Mouse (Mus musculus): ENCODE results near the gene Angptl2. TPM values are rescaled to one million over a fixed set of nuclear protein-coding genes. Genes with fewer than 3 reads are reported as not detected.

The Angptl2 gene
- total and polyA plus RNA-seq, 2 experiments from 2014 or later: 11.5 to 22.0 TPM

GRCm38 (mm10) chr2:33176516-33176915, 39.4 kb upstream of the Angptl2 start:
- TF ChIP-seq CTCF (IDR thresholded peaks at IDR 0.05; ENCODE audit: low read depth): no peak
- no peak for DNase-seq (ENCODE audit: low spot score)
- WGBS: 47% methylated on average over 7 of the region's 7 CpGs
- Histone ChIP-seq H3K36me3 (ENCODE audit: insufficient read depth, low read length) (peaks cover 12% of the 10 kb centered on the region; the same call in 1 of the 2 replicates), H3K4me1 (ENCODE audit: insufficient read depth, low read length) (peaks cover 27% of the 10 kb centered on the region), H3K27me3 (ENCODE audit: insufficient read depth, low read length) (no peaks in the 10 kb centered on the region), H3K9me3 (ENCODE audit: low read length) (no peaks in the 10 kb centered on the region), H3K27ac (no peak overlapping the region), H3K4me3 (ENCODE audit: low read length) (no peak overlapping the region), H3K9ac (replicated peaks; ENCODE audit: low read length) (no peak overlapping the region), H3K4me2 (ENCODE audit: low read depth, low read length) (no peak overlapping the region)
- ATAC-seq: no peak

GRCm38 (mm10) chr2:33176921-33177320, 38.9 kb upstream of the Angptl2 start:
- H3K27me3 ChIP-seq (ENCODE audit: insufficient read depth, low read length): no peaks in the 10 kb centered on the region
- TF ChIP-seq CTCF (IDR thresholded peaks at IDR 0.05; ENCODE audit: low read depth): no peak
- no peak overlapping the region for H3K4me2 ChIP-seq (ENCODE audit: low read depth, low read length)
- H3K4me3 ChIP-seq (ENCODE audit: low read length): no peak overlapping the region
- H3K9me3 ChIP-seq (ENCODE audit: low read length): no peaks in the 10 kb centered on the region
- DNase-seq (ENCODE audit: low spot score) (no peak), ATAC-seq (no peak)
- H3K27ac ChIP-seq: no peak overlapping the region
- H3K9ac ChIP-seq (replicated peaks; ENCODE audit: low read length): no peak overlapping the region
- WGBS: 57% methylated on average over 2 of the region's 2 CpGs
- H3K4me1 ChIP-seq (ENCODE audit: insufficient read depth, low read length): peaks cover 27% of the 10 kb centered on the region
- H3K36me3 ChIP-seq (ENCODE audit: insufficient read depth, low read length): peaks cover 11% of the 10 kb centered on the region; the same call in 1 of the 2 replicates

- WGBS: 84% methylated on average over 12 of the region's 12 CpGs
- Histone ChIP-seq H3K27me3 (ENCODE audit: insufficient read depth, low read length) (no peaks in the 10 kb centered on the region), H3K4me3 (ENCODE audit: low read length) (no peak overlapping the region), H3K4me1 (ENCODE audit: insufficient read depth, low read length) (peaks cover 27% of the 10 kb centered on the region), H3K9ac (replicated peaks; ENCODE audit: low read length) (no peak overlapping the region), H3K4me2 (ENCODE audit: low read depth, low read length) (no peak overlapping the region), H3K36me3 (ENCODE audit: insufficient read depth, low read length) (peaks cover 4% of the 10 kb centered on the region; the same call in 1 of the 2 replicates), H3K9me3 (ENCODE audit: low read length) (no peaks in the 10 kb centered on the region), H3K27ac (peak overlapping the region; percentile 56; the same call in 1 of the 2 replicates)
- no peak for TF ChIP-seq CTCF (IDR thresholded peaks at IDR 0.05; ENCODE audit: low read depth)
- ATAC-seq (no peak), DNase-seq (ENCODE audit: low spot score) (no peak)
Measured at GRCm38 (mm10) chr2:33177443-33178242, 38.2 kb upstream of the Angptl2 start.

- Histone ChIP-seq H3K4me3 (ENCODE audit: low read length) (no peak overlapping the region), H3K27me3 (ENCODE audit: insufficient read depth, low read length) (no peaks in the 10 kb centered on the region), H3K4me1 (ENCODE audit: insufficient read depth, low read length) (peaks cover 27% of the 10 kb centered on the region), H3K27ac (peak overlapping the region; percentile 56; the same call in 1 of the 2 replicates), H3K9ac (replicated peaks; ENCODE audit: low read length) (no peak overlapping the region), H3K36me3 (ENCODE audit: insufficient read depth, low read length) (no peaks in the 10 kb centered on the region), H3K9me3 (ENCODE audit: low read length) (no peaks in the 10 kb centered on the region), H3K4me2 (ENCODE audit: low read depth, low read length) (no peak overlapping the region)
- WGBS: 42% methylated on average over 11 of the region's 11 CpGs
- DNase-seq (ENCODE audit: low spot score) (peak; percentile 71), ATAC-seq (peak; percentile 89)
- TF ChIP-seq CTCF (IDR thresholded peaks at IDR 0.05; ENCODE audit: low read depth): no peak
Measured at GRCm38 (mm10) chr2:33178243-33178932, 37.5 kb upstream of the Angptl2 start.

- DNase-seq (ENCODE audit: low spot score) (peak; percentile 37), ATAC-seq (no peak)
- H3K4me3 ChIP-seq (ENCODE audit: low read length): no peak overlapping the region
- no peak overlapping the region for H3K4me2 ChIP-seq (ENCODE audit: low read depth, low read length)
- peaks cover 27% of the 10 kb centered on the region for H3K4me1 ChIP-seq (ENCODE audit: insufficient read depth, low read length)
- TF ChIP-seq CTCF (IDR thresholded peaks at IDR 0.05; ENCODE audit: low read depth): no peak
- H3K9me3 ChIP-seq (ENCODE audit: low read length): no peaks in the 10 kb centered on the region
- no peaks in the 10 kb centered on the region for H3K36me3 ChIP-seq (ENCODE audit: insufficient read depth, low read length)
- WGBS: 31% methylated on average over 14 of the region's 14 CpGs
- H3K9ac ChIP-seq (replicated peaks; ENCODE audit: low read length): no peak overlapping the region
- H3K27me3 ChIP-seq (ENCODE audit: insufficient read depth, low read length): no peaks in the 10 kb centered on the region
- peak overlapping the region; percentile 56; the same call in 1 of the 2 replicates for H3K27ac ChIP-seq
Measured at GRCm38 (mm10) chr2:33179171-33179929, 36.5 kb upstream of the Angptl2 start.

- no peaks in the 10 kb centered on the region for H3K36me3 ChIP-seq (ENCODE audit: insufficient read depth, low read length)
- peaks cover 27% of the 10 kb centered on the region for H3K4me1 ChIP-seq (ENCODE audit: insufficient read depth, low read length)
- H3K4me3 ChIP-seq (ENCODE audit: low read length): no peak overlapping the region
- H3K9me3 ChIP-seq (ENCODE audit: low read length): no peaks in the 10 kb centered on the region
- no peaks in the 10 kb centered on the region for H3K27me3 ChIP-seq (ENCODE audit: insufficient read depth, low read length)
- H3K9ac ChIP-seq (replicated peaks; ENCODE audit: low read length): no peak overlapping the region
- DNase-seq (ENCODE audit: low spot score) (peak; percentile 28), ATAC-seq (0 out of 2 replicates have a peak, but pooled peaks have one; percentile 5)
- H3K27ac ChIP-seq: 0 out of 2 replicates have a peak overlapping the region, but pooled peaks have one; percentile 12
- no peak overlapping the region for H3K4me2 ChIP-seq (ENCODE audit: low read depth, low read length)
- WGBS: 29% methylated on average over 16 of the region's 16 CpGs
- no peak for TF ChIP-seq CTCF (IDR thresholded peaks at IDR 0.05; ENCODE audit: low read depth)
Measured at GRCm38 (mm10) chr2:33179930-33180630, 35.8 kb upstream of the Angptl2 start.
